Mouse (Mus musculus) lung, postnatal 0 days (tissue): ENCODE data around the gene Ankrd55. TPM values are rescaled to one million over a fixed set of nuclear protein-coding genes. Genes with fewer than 3 reads are reported as not detected.

Experiments used
- ATAC-seq: fragments of 200-750 bp; cut with Nextera tagmentation; 2 replicates; pipeline ENCODE4 v1.8.0; 2017; ENCODE audit warnings: moderate library complexity
- DNase-seq: peaks from one replicate; pipeline ENCODE4 v3.0.0-alpha.2; 2016; ENCODE audit warnings: low spot score
- H3K27ac ChIP-seq: fragments of 300-500 bp; sonication (generic); 2 replicates; pipeline ENCODE4 v1.5.1; 2014; ENCODE audit warnings: antibody characterized with exemption, mild to moderate bottlenecking, low read length, mixed read lengths
- H3K27me3 ChIP-seq: fragments of 300-500 bp; sonication (generic); replicated peaks from 2 replicates; pipeline ENCODE4 v1.6.1; 2014; ENCODE audit warnings: low read length, mixed read lengths; ENCODE audit not compliant: insufficient read depth
- H3K36me3 ChIP-seq: fragments of 300-500 bp; sonication (generic); 2 replicates; pipeline ENCODE4 v1.6.1; 2014; ENCODE audit warnings: low read length, mixed read lengths; ENCODE audit not compliant: insufficient read depth
- H3K4me1 ChIP-seq: fragments of 300-500 bp; sonication (generic); 2 replicates; pipeline ENCODE4 v1.6.1; 2014; ENCODE audit warnings: antibody characterized with exemption, low read depth, low read length, mixed read lengths; ENCODE audit not compliant: insufficient read depth
- H3K4me2 ChIP-seq: fragments of 300-500 bp; sonication (generic); replicated peaks from 2 replicates; pipeline ENCODE4 v1.6.1; 2014; ENCODE audit warnings: low read depth, mild to moderate bottlenecking, low read length, moderate library complexity, mixed read lengths
- H3K4me3 ChIP-seq: fragments of 300-500 bp; sonication (generic); 2 replicates; pipeline ENCODE4 v1.5.1; 2014; ENCODE audit warnings: low read depth, low read length
- H3K9ac ChIP-seq: fragments of 300-500 bp; sonication (generic); replicated peaks from 2 replicates; pipeline ENCODE4 v1.6.1; 2014; ENCODE audit warnings: low read depth, mild to moderate bottlenecking
- H3K9me3 ChIP-seq: fragments of 300-500 bp; sonication (generic); 2 replicates; pipeline ENCODE4 v1.6.1; 2016; ENCODE audit warnings: low read length, mixed read lengths
- CTCF ChIP-seq: IDR thresholded peaks from 2 replicates; pipeline ENCODE4 v1.5.1; 2016; ENCODE audit warnings: antibody characterized with exemption, mild to moderate bottlenecking
- EP300 ChIP-seq: IDR thresholded peaks from 2 replicates; pipeline ENCODE4 v1.6.1; 2016; ENCODE audit warnings: antibody characterized with exemption, mild to moderate bottlenecking, control low read depth
- WGBS: fragments of 180-500 bp; shearing (Covaris S2); extraction: QIAGEN DNeasy Blood & Tissue Kit; methylation state at CpG from one replicate; pipeline ENCODE4 v1.1.7; 2014; 5-methylcytosine and 5-hydroxymethylcytosine counted together
- polyA plus RNA-seq: library from polyadenylated mRNA; unstranded; fragments of >200 nt; fragmentation: Nextera tagmentation; extraction: Ambion mirVana; gene quantifications from 2 replicates; pipeline ENCODE4 v1.2.1, GENCODE M21; 2015

Gene Ankrd55
- polyA plus RNA-seq, 1 experiment from 2014 or later, result 0.23 TPM

DNA sequence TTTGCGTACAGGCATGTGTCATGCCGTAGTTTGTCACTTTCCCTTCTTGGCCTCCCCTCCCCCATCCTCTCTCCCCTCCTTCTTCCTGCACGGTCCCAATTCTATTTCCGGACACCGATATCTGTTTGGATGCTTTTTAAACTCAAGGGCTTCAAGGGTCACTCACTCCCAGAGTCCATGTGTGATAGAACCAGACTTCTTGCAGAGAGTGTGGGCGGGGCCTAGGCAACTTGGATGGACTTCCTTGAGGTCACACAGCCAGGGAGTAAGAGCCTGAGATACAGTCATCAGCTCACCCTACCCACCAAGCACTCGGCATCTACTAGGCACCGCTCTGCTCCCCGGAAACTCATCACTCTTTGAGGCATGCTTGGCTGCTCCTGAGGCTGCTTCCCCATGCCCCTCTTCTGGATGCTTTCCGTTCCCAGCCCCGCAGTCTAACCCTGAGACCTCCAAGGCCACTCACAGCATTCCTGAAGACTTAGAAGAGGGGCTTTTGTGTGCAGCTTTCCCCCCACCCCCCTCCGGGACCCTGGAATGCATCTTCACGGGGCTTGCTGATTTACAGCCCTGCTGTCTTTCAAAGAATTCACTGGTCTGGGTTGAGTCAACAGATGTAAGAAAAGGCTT is 35.1 kb upstream of the Ankrd55 start:
- H3K9ac ChIP-seq, result no peak overlapping the region
- H3K4me1 ChIP-seq, result no peaks in the 10 kb centered on the region
- no peak overlapping the region for H3K27ac ChIP-seq
- DNase-seq, result no peak
- WGBS, result 41% methylated on average over 13 of the region's 13 CpGs
- no peaks in the 10 kb centered on the region for H3K27me3 ChIP-seq
- ATAC-seq, result peak; percentile 31; the same call in 1 of the 2 replicates
- no peaks in the 10 kb centered on the region for H3K36me3 ChIP-seq
- no peak overlapping the region for H3K4me3 ChIP-seq
- H3K9me3 ChIP-seq, result 0 out of 2 replicates have a peak, but pooled peaks cover 4% of the 10 kb centered on the region
- no peak overlapping the region for H3K4me2 ChIP-seq
- no peak for TF ChIP-seq CTCF
- no peak for TF ChIP-seq EP300

- ATAC-seq (peak; percentile 74), DNase-seq (peak; percentile 78)
- Histone ChIP-seq H3K9ac (no peak overlapping the region), H3K4me2 (peak overlapping the region; percentile 25), H3K27me3 (no peaks in the 10 kb centered on the region), H3K4me3 (no peak overlapping the region), H3K9me3 (0 out of 2 replicates have a peak, but pooled peaks cover 2% of the 10 kb centered on the region), H3K36me3 (no peaks in the 10 kb centered on the region), H3K4me1 (no peaks in the 10 kb centered on the region), H3K27ac (0 out of 2 replicates have a peak overlapping the region, but pooled peaks have one; percentile 29)
- TF ChIP-seq EP300 (no peak), CTCF (no peak)
- WGBS, result 39% methylated on average over 8 of the region's 8 CpGs
Observed at GRCm38 (mm10) chr13:112254116-112254515, 34.1 kb upstream of the Ankrd55 start.

GRCm38 (mm10) chr13:112255862-112256261 is 32.4 kb upstream of the Ankrd55 start:
- Histone ChIP-seq H3K9ac (no peak overlapping the region), H3K4me3 (no peak overlapping the region), H3K4me1 (no peaks in the 10 kb centered on the region), H3K27me3 (no peaks in the 10 kb centered on the region), H3K4me2 (no peak overlapping the region), H3K9me3 (no peaks in the 10 kb centered on the region), H3K36me3 (no peaks in the 10 kb centered on the region), H3K27ac (no peak overlapping the region)
- WGBS, result 76% methylated on average over 5 of the region's 5 CpGs
- TF ChIP-seq CTCF (no peak), EP300 (no peak)
- DNase-seq (no peak), ATAC-seq (no peak)

GRCm38 (mm10) chr13:112258478-112258877 is 29.8 kb upstream of the Ankrd55 start:
- H3K4me2 ChIP-seq, result no peak overlapping the region
- TF ChIP-seq CTCF (no peak), EP300 (no peak)
- H3K9me3 ChIP-seq, result no peaks in the 10 kb centered on the region
- H3K4me3 ChIP-seq, result no peak overlapping the region
- no peaks in the 10 kb centered on the region for H3K27me3 ChIP-seq
- H3K9ac ChIP-seq, result no peak overlapping the region
- H3K36me3 ChIP-seq, result no peaks in the 10 kb centered on the region
- ATAC-seq (no peak), DNase-seq (peak; percentile 53)
- H3K27ac ChIP-seq, result no peak overlapping the region
- 51% methylated on average over 10 of the region's 10 CpGs for WGBS
- H3K4me1 ChIP-seq, result no peaks in the 10 kb centered on the region

DNA sequence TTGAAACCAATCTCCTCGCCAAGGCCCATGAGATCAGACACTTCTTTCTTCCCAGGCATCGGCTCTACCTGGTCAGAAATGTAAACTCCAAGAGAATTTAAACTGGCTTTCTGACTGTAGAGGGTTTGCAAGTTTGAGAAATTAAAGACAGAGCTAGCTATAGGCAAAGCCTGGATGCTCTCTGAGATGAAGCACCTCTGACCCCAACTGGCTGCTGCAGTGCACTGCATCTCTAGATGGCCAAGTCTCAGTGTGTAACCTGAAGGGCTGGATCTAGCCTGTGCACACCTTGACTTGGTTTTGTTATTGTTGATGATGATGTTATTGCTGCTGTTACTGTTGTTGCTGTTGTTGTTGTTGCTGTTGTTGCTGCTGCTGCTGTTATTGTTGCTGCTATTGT is 28.9 kb upstream of the Ankrd55 start:
- ATAC-seq (peak; percentile 84), DNase-seq (peak; percentile 87)
- H3K4me1 ChIP-seq, result no peaks in the 10 kb centered on the region
- H3K4me3 ChIP-seq, result no peak overlapping the region
- H3K27me3 ChIP-seq, result no peaks in the 10 kb centered on the region
- H3K4me2 ChIP-seq, result no peak overlapping the region
- no peak for TF ChIP-seq EP300
- TF ChIP-seq CTCF, result peak; percentile 97
- no peaks in the 10 kb centered on the region for H3K9me3 ChIP-seq
- no peak overlapping the region for H3K9ac ChIP-seq
- no peaks in the 10 kb centered on the region for H3K36me3 ChIP-seq
- WGBS, result 28% methylated on average over 2 of the region's 2 CpGs
- no peak overlapping the region for H3K27ac ChIP-seq

DNA sequence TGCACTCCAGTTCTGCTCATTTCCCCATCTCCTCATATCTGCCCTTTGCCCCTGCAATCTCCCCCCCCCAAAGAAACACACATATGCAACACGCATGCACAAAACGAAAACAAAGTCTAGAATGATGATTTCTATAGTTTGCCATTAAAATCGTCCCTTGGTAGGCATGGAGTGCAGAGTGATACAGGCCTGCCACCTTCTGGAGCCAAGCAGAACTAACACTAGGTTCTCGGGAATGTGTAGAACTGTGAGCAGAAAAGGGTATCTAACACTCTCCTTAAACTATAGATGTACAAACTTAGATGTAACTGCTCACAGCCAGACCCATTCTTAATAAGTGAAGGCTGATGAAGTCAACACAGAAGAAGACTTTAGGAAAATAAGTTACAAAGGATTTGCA is 23.6 kb upstream of the Ankrd55 start:
- H3K4me2 ChIP-seq, result no peak overlapping the region
- no peak overlapping the region for H3K9ac ChIP-seq
- no peak overlapping the region for H3K27ac ChIP-seq
- no peaks in the 10 kb centered on the region for H3K9me3 ChIP-seq
- WGBS, result 8% methylated on average over 4 of the region's 4 CpGs
- H3K4me3 ChIP-seq, result no peak overlapping the region
- DNase-seq (peak; percentile 68), ATAC-seq (peak; percentile 56)
- H3K4me1 ChIP-seq, result no peaks in the 10 kb centered on the region
- no peaks in the 10 kb centered on the region for H3K27me3 ChIP-seq
- no peaks in the 10 kb centered on the region for H3K36me3 ChIP-seq
- no peak for TF ChIP-seq EP300
- TF ChIP-seq CTCF, result peak; percentile 92
